Mouse (Mus musculus) spleen, adult 2 months (tissue): ENCODE results near the gene Nckap5.

Source experiments
- CTCF ChIP-seq: fragments of 200-500 bp; IDR thresholded peaks from 2 replicates; pipeline ENCODE4 v1.5.1; 2011; ENCODE audit warnings: mild to moderate bottlenecking, inconsistent platforms; ENCODE audit not compliant: insufficient read depth, insufficient read length, insufficient replicate concordance; ENCODE audit errors: extremely low read depth
- POLR2A ChIP-seq: fragments of 200-500 bp; IDR thresholded peaks from 2 replicates; pipeline ENCODE4 v1.6.1; 2011; ENCODE audit warnings: low read depth, low read length, inconsistent platforms

DNA sequence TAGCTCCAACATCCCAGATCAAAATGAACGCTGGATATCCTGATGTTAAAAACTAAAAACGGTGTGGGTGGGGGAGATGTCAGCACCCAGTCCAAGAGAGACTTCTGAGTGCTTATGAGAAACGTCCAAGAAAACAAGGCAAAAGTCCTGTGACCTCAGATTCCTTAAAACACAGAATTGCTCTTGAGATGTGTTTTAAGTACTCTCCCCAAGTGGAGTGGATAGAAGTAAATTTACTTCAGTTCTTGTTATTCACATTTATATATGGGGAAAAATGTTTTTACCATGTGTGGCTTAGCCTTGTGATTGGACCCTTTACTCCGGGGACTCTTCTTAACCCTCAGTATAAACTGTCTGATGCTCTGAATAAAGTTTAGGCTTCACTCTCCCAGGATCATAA is 640.2 kb downstream of the Nckap5 start:
- TF ChIP-seq POLR2A, result no peak
- no peak for TF ChIP-seq CTCF
